Mouse (Mus musculus): ENCODE results near the gene Vars2.

DNA sequence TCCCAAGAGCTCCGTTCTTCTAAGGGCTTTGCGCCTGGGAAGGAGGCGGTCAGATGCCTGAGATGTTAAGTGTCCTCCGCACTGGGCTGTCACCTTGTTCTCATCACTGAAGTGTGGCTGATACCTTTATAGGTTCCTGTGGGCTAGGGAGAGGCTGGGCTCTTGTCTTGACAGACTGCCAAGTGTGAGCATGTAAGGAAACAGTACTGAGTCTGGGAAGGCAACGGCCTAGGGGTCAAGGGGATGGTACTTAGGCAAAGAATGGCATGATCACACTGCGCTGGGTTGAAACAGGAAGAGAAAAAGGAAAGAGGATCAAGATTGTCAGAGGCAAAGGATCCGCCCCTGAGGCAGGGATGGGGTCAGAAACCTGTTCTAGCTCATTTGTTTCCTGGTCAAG lies 40.9 kb downstream of the Vars2 start, which contains the start of gene Gm9573:
- TF ChIP-seq CTCF (conservative IDR thresholded peaks at IDR 0.05 in 1 of 2, IDR thresholded peaks at IDR 0.05 in 1 of 2; ENCODE audit: low read depth in 2 of 2, low read length in 2 of 2) (no peak), MAZ (IDR thresholded peaks at IDR 0.05; ENCODE audit: low read depth, low read length) (no peak), ELF1 (IDR thresholded peaks at IDR 0.05; ENCODE audit: low read depth, low read length) (no peak), USF2 (conservative IDR thresholded peaks at IDR 0.05; ENCODE audit: low read depth, low read length) (no peak), POLR2A (IDR thresholded peaks at IDR 0.05; ENCODE audit: low read depth, low read length) (no peak), EP300 (IDR thresholded peaks at IDR 0.05; ENCODE audit: low read length) (no peak), TCF12 (IDR thresholded peaks at IDR 0.05; ENCODE audit: low read depth, low read length) (no peak), IRF4 (IDR thresholded peaks at IDR 0.05; ENCODE audit: low read depth, low read length) (no peak), CHD2 (IDR thresholded peaks at IDR 0.05; ENCODE audit: low read length) (no peak)
